Mouse (Mus musculus) forebrain, embryonic 13.5 days (tissue): ENCODE measurements at regions not wholly inside any gene's neighbourhood (a gene's known extent, or its start where the extent isn't known, plus 50 kb on each side); places are given as distances from the start of the nearest gene placed in this dataset.

ENCODE experiments used
- ATAC-seq: fragments of 200-750 bp; cut with Nextera tagmentation; 2 replicates; pipeline ENCODE4 v1.8.0; 2017
- H3K27ac ChIP-seq: fragments of 300-500 bp; sonication (generic); 2 replicates; pipeline ENCODE4 v1.5.1; 2015; ENCODE audit warnings: inconsistent platforms, mild to moderate bottlenecking, moderate library complexity
- H3K27me3 ChIP-seq: fragments of 300-500 bp; sonication (generic); 2 replicates; pipeline ENCODE4 v1.6.1; 2015; ENCODE audit warnings: mild to moderate bottlenecking, inconsistent platforms
- H3K36me3 ChIP-seq: fragments of 300-500 bp; sonication (generic); 2 replicates; pipeline ENCODE4 v1.6.1; 2015; ENCODE audit warnings: mild to moderate bottlenecking, inconsistent platforms; ENCODE audit not compliant: poor library complexity, severe bottlenecking
- H3K4me1 ChIP-seq: fragments of 300-500 bp; sonication (generic); 2 replicates; pipeline ENCODE4 v1.6.1; 2015; ENCODE audit warnings: inconsistent platforms
- H3K4me2 ChIP-seq: fragments of 300-500 bp; sonication (generic); 2 replicates; pipeline ENCODE4 v1.6.1; 2015; ENCODE audit warnings: inconsistent platforms, mild to moderate bottlenecking, moderate library complexity
- H3K4me3 ChIP-seq: fragments of 300-500 bp; sonication (generic); 2 replicates; pipeline ENCODE4 v1.5.1; 2015; ENCODE audit warnings: mild to moderate bottlenecking, inconsistent platforms
- H3K9ac ChIP-seq: fragments of 300-500 bp; sonication (generic); 2 replicates; pipeline ENCODE4 v1.6.1; 2015; ENCODE audit warnings: mild to moderate bottlenecking, inconsistent platforms
- H3K9me3 ChIP-seq: fragments of 300-500 bp; sonication (generic); replicated peaks from 2 replicates; pipeline ENCODE4 v1.6.1; 2016; ENCODE audit warnings: inconsistent platforms
- WGBS: fragments of 180-500 bp; shearing (Covaris S2); methylation state at CpG from one replicate; pipeline ENCODE4 v1.1.7; 2015; 5-methylcytosine and 5-hydroxymethylcytosine counted together

DNA sequence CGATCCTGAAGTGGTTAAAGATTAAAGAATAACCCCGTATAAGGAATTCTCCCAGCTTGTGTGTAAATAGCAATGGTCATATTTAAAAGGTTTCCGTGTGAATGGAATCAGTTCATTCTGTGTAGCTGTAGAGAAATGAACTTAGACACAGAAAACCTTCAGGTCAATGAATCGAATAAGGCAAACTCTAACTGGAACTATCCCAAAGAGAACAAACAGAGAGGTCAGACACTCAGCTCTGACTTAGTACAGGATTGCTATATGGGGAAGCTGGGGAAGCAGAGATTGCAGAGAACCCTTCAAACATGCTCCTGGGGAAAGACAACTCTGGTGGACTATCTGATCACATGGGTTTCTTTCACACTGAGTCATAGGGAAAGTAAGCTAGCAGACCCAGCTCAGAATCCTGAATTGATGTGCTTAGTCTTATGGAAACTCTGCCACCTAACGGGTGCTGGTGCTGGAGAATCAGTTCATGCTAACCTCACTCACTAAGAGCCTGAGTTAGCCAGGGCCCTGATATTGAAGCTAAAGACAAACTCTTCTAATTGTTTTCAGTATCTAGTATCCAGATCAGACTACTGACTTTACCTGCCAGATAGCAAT lies 145.3 kb upstream of the Rreb1 start:
- H3K27ac ChIP-seq: no peak overlapping the region
- H3K9me3 ChIP-seq: no peaks in the 10 kb centered on the region
- no peaks in the 10 kb centered on the region for H3K27me3 ChIP-seq
- no peaks in the 10 kb centered on the region for H3K4me1 ChIP-seq
- H3K36me3 ChIP-seq: no peaks in the 10 kb centered on the region
- no peak overlapping the region for H3K4me2 ChIP-seq
- no peak for ATAC-seq
- 94% methylated on average over 5 of the region's 5 CpGs for WGBS
- no peak overlapping the region for H3K4me3 ChIP-seq
- no peak overlapping the region for H3K9ac ChIP-seq

GRCm38 (mm10) chr13:37636363-37636762 lies 141.8 kb upstream of the Rreb1 start:
- H3K4me2 ChIP-seq: no peak overlapping the region
- WGBS: 75% methylated on average over 4 of the region's 4 CpGs
- no peak for ATAC-seq
- no peaks in the 10 kb centered on the region for H3K4me1 ChIP-seq
- no peaks in the 10 kb centered on the region for H3K36me3 ChIP-seq
- no peak overlapping the region for H3K4me3 ChIP-seq
- no peak overlapping the region for H3K27ac ChIP-seq
- H3K27me3 ChIP-seq: no peaks in the 10 kb centered on the region
- no peak overlapping the region for H3K9ac ChIP-seq
- H3K9me3 ChIP-seq: no peaks in the 10 kb centered on the region

GRCm38 (mm10) chr13:37637151-37637550 lies 141.0 kb upstream of the Rreb1 start:
- no peak overlapping the region for H3K4me2 ChIP-seq
- WGBS: 86% methylated on average over 10 of the region's 10 CpGs
- no peak overlapping the region for H3K4me3 ChIP-seq
- H3K36me3 ChIP-seq: no peaks in the 10 kb centered on the region
- H3K9me3 ChIP-seq: no peaks in the 10 kb centered on the region
- H3K9ac ChIP-seq: no peak overlapping the region
- H3K4me1 ChIP-seq: no peaks in the 10 kb centered on the region
- no peaks in the 10 kb centered on the region for H3K27me3 ChIP-seq
- H3K27ac ChIP-seq: no peak overlapping the region
- no peak for ATAC-seq

GRCm38 (mm10) chr13:37638071-37638511 lies 140.1 kb upstream of the Rreb1 start:
- Histone ChIP-seq H3K27me3 (no peaks in the 10 kb centered on the region), H3K36me3 (no peaks in the 10 kb centered on the region), H3K9ac (no peak overlapping the region), H3K9me3 (no peaks in the 10 kb centered on the region), H3K4me2 (no peak overlapping the region), H3K27ac (no peak overlapping the region), H3K4me1 (no peaks in the 10 kb centered on the region), H3K4me3 (no peak overlapping the region)
- 69% methylated on average over 8 of the region's 8 CpGs for WGBS
- no peak for ATAC-seq

DNA sequence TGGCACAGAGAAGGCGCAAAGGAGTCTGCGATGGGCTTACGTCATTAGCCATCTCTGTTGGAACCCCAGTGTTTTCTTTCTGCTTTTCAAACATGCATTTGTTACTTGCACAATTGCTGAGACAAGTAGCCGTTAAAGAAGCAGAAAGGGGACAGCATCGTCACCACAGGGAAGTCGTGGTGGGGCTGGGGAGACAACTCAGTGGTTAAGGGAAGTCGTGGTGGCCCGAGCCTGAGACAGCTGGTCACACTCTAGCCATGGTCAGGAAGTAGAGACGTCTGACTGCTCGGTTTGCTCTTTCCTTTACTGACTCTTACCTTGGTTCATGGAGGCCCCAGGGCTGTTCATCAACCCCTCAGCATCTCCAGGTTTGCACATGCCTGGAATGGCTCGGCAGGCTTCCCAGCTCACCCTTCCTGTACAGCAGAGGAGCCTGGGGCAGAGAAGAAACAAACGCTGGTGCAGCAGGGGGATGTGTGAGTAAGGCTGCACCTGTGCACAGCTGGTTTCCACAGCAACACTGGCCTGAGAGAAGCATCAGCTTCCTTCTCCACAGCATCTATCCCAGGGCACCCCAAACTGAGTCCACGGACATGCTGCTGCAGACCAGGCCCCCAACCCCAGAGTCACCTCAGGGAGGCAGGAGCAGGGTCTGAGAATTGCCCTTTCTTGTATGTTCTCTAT lies 135.6 kb upstream of the Rreb1 start:
- 50% methylated on average over 13 of the region's 13 CpGs for whole genome bisulfite sequencing
- H3K27ac ChIP-seq: no peak overlapping the region
- ATAC-seq: no peak

DNA sequence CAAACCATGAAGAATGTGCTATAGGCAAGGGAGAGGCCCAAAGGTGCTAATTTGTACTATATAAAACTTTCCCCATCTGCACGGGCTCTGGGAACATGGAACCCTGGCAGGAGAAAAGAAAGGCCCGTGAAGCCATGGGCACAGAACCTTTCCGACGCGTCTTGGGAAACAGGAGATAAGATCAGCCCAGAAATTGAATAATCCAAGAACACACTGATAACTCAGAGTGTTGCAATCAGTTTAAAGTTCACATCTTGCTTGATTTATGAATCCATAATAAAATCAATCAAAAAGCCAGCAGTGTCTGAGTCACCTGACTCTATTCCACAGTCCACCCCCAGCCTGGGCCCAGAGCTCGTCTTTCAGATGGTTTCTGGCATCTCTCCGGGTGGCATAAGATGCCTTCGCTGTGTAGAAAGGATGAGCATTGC lies 133.4 kb upstream of the Rreb1 start:
- WGBS: 87% methylated on average over 8 of the region's 8 CpGs
- no peak overlapping the region for H3K4me3 ChIP-seq

More for the DNA sequence above, 135.6 kb upstream of the Rreb1 start:
- H3K36me3 ChIP-seq: no peaks in the 10 kb centered on the region
- H3K4me1 ChIP-seq: no peaks in the 10 kb centered on the region
- H3K9ac ChIP-seq: no peak overlapping the region
- H3K4me2 ChIP-seq: no peak overlapping the region
- H3K27me3 ChIP-seq: no peaks in the 10 kb centered on the region
- H3K4me3 ChIP-seq: no peak overlapping the region
- H3K9me3 ChIP-seq: no peaks in the 10 kb centered on the region

DNA sequence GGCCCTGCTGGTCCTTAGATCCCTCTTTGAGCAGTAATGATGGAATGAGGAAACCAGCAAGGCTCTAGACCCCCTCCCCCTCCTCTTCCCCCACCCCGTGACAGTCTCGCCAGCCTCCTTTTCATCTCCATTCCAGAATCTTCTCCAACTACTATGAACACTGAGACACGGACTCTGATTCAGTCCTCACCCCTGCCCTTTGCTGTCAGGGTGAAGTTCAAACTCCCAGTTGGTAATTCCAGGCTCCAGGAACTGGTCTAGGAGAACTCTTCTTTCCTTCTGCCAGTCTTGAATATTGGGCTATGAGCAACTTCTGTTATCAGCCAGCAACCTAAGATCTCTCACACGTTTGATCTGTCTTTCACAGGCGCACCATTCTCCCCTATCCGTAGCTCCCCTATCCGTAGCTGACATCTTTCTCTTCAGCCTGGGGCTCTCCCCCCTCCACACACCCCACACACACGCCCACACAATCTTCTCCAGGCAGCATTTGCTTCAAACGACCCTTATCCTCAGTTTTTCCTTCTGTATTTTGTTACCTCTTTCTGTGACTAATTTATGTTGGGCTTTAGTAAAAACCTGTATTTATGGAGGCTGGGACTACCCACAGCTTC lies 128.6 kb upstream of the Rreb1 start:
- H3K4me1 ChIP-seq: no peaks in the 10 kb centered on the region
- H3K4me2 ChIP-seq: no peak overlapping the region
- no peak overlapping the region for H3K9ac ChIP-seq
- no peak for ATAC-seq
- WGBS: 66% methylated on average over 9 of the region's 9 CpGs
- H3K27ac ChIP-seq: no peak overlapping the region
- H3K36me3 ChIP-seq: no peaks in the 10 kb centered on the region
- no peaks in the 10 kb centered on the region for H3K27me3 ChIP-seq
- no peak overlapping the region for H3K4me3 ChIP-seq
- H3K9me3 ChIP-seq: no peaks in the 10 kb centered on the region

More for the DNA sequence above, 133.4 kb upstream of the Rreb1 start:
- Histone ChIP-seq H3K36me3 (no peaks in the 10 kb centered on the region), H3K27ac (no peak overlapping the region), H3K4me1 (no peaks in the 10 kb centered on the region), H3K27me3 (no peaks in the 10 kb centered on the region), H3K9me3 (no peaks in the 10 kb centered on the region), H3K9ac (no peak overlapping the region), H3K4me2 (no peak overlapping the region)
- ATAC-seq: no peak

DNA sequence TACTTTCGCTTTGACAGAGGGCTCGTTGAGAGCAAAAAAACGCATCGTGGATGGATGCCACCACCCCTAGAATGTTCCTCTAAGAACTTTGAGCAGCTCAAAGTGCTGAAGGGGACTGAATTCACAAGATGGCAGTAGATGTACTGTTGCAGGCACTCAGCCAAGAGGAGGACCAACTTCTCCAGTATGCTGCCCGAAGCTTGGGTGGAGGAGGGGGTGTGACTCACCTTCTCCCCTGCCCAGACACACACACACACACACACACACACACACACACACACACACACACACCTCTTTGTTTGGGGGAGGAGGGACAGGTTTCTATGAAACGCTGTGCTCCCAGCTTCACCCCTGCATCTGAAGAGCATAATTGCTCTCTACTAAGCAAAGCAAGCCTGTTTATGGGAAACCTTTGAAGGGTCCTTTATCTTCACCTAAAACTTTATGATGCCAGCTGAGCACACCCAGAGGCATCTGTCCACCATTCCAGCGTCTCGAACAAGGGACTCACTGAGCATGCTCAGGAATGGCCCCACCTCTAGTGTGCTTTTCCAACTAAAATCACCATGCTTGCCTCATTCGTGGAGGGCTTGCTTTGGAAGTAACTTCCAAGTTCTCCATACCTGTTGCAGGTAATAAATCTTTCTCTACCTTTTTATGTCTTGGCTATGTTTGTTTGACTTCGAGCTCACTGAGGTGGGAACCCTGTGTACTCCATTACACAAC lies 126.8 kb upstream of the Rreb1 start:
- 84% methylated on average over 10 of the region's 10 CpGs for WGBS
- no peak overlapping the region for H3K4me2 ChIP-seq

GRCm38 (mm10) chr13:37654651-37655050 lies 123.5 kb upstream of the Rreb1 start:
- 76% methylated on average over 5 of the region's 5 CpGs for WGBS
- H3K4me2 ChIP-seq: no peak overlapping the region
- no peaks in the 10 kb centered on the region for H3K36me3 ChIP-seq
- no peak overlapping the region for H3K4me3 ChIP-seq
- no peak for ATAC-seq
- no peak overlapping the region for H3K9ac ChIP-seq
- no peak overlapping the region for H3K27ac ChIP-seq
- no peaks in the 10 kb centered on the region for H3K4me1 ChIP-seq
- no peaks in the 10 kb centered on the region for H3K9me3 ChIP-seq
- H3K27me3 ChIP-seq: no peaks in the 10 kb centered on the region

More for the DNA sequence above, 126.8 kb upstream of the Rreb1 start:
- Histone ChIP-seq H3K36me3 (no peaks in the 10 kb centered on the region), H3K9ac (no peak overlapping the region), H3K27me3 (no peaks in the 10 kb centered on the region), H3K4me1 (no peaks in the 10 kb centered on the region), H3K9me3 (no peaks in the 10 kb centered on the region), H3K27ac (no peak overlapping the region), H3K4me3 (no peak overlapping the region)
- no peak for ATAC-seq

DNA sequence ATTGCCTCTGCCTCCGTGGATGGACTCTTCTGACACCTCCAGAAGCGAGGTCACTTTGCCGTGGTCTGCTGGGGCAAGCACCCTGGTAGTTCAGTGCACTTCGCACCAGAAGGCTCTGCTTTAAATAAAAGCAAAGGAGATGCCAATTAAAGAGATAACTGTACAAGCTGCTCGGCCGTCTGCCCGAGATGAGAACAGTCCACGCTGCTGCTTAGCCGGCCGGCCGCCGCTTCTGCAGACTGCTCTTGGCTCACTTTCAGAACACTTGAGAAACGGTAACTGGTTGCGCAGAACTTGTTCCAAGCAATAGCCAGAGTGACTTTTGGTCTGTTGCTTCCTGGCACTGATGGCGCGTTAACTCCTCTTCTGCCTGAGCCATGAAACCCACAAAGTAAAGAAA lies 121.0 kb upstream of the Rreb1 start:
- 82% methylated on average over 16 of the region's 16 CpGs for WGBS
- no peak overlapping the region for H3K4me2 ChIP-seq
- ATAC-seq: peak; percentile 16; the same call in 1 of the 2 replicates

DNA sequence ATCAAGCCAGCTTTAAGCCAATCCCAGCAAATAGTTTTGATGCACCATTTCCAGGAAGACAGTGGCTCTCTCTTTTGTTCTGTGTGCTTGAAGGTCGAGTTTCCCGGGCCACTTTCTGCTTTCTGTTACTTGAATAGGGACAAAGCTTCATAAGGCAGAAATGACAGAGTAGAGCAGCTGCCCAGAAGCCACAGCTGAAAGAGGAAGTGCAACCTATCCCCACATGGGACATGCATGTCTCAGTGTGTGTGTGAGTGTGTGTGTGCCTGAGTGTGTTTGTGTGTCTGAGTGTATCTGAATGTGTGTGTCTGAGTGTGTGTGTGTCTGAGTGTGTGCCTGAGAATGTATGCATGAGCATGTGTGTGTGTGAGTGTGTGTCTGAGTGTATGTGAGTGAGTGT lies 120.2 kb upstream of the Rreb1 start:
- WGBS: 60% methylated on average over 2 of the region's 2 CpGs
- Histone ChIP-seq H3K27ac (no peak overlapping the region), H3K4me1 (no peaks in the 10 kb centered on the region), H3K9ac (no peak overlapping the region), H3K27me3 (no peaks in the 10 kb centered on the region), H3K4me3 (no peak overlapping the region), H3K36me3 (no peaks in the 10 kb centered on the region), H3K4me2 (no peak overlapping the region), H3K9me3 (no peaks in the 10 kb centered on the region)
- no peak for ATAC-seq

More for the DNA sequence above, 121.0 kb upstream of the Rreb1 start:
- Histone ChIP-seq H3K27ac (no peak overlapping the region), H3K9ac (no peak overlapping the region), H3K36me3 (no peaks in the 10 kb centered on the region), H3K9me3 (no peaks in the 10 kb centered on the region), H3K4me3 (no peak overlapping the region), H3K4me1 (no peaks in the 10 kb centered on the region), H3K27me3 (no peaks in the 10 kb centered on the region)

DNA sequence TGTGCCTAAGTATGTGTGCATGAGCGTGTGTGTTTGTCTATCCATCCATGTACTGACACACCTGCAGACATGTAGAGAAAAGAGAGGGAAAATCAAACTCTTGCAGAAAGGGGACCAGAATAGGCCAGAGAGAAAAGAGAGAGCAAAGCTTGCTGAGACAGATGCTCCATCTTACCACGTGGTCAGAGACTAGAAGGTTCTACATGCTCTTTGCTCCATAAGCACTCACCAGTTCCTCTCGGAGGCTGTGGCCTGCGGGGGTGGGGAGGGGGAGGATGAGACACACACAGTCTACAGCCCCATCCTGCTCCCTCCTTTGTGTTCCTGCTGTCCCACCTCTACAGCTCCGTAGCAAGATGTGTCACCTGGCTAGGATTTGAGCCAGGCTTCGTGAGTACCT lies 119.7 kb upstream of the Rreb1 start:
- Histone ChIP-seq H3K4me2 (no peak overlapping the region), H3K9ac (no peak overlapping the region), H3K36me3 (no peaks in the 10 kb centered on the region), H3K4me1 (no peaks in the 10 kb centered on the region), H3K27ac (no peak overlapping the region), H3K9me3 (no peaks in the 10 kb centered on the region), H3K27me3 (no peaks in the 10 kb centered on the region), H3K4me3 (no peak overlapping the region)
- WGBS: 79% methylated on average over 6 of the region's 6 CpGs
- ATAC-seq: no peak
